Mouse (Mus musculus): ENCODE data around the gene Stk11ip. TPM values are rescaled to one million over a fixed set of nuclear protein-coding genes. Genes with fewer than 3 reads are reported as not detected.

Gene Stk11ip
- polyA plus RNA-seq, 1 experiment from 2014 or later: 20.1 TPM

DNA sequence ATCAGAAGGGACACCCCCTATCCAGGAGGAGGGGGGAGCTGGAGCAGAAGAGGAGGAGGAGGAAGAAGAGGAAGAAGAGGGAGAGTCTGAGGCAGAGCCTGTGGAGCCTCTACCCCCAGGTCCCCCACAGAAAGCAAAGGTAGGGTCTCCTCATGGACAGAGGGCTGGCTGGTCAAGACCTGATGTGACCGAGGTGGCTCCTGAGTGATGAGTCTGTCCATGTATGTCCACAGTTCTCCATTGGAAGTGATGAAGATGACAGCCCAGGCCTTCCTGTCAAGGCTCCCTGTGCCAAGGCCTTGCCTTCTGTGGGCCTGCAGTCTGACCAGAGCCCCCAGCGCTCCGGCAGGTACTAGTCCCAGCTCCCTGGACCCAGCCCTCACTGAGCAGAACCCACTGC lies 26.8 kb downstream of the Stk11ip start:
- ATAC-seq (ENCODE audit: low read depth): no peak
- Histone ChIP-seq H3K4me2 (no peak overlapping the region), H3K27ac (replicated peaks) (no peak overlapping the region), H3K36me3 (peaks cover 50% of the 10 kb centered on the region), H3K4me1 (replicated peaks) (peaks cover 19% of the 10 kb centered on the region), H3K27me3 (no peaks in the 10 kb centered on the region), H3K9ac (no peak overlapping the region), H3K9me3 (no peaks in the 10 kb centered on the region), H3K4me3 (no peak overlapping the region)
- WGBS: 95% methylated on average over 3 of the region's 3 CpGs

GRCm38 (mm10) chr1:75548871-75549270 lies 27.5 kb downstream of the Stk11ip start:
- H3K27ac ChIP-seq (replicated peaks): no peak overlapping the region
- H3K4me3 ChIP-seq: no peak overlapping the region
- H3K4me1 ChIP-seq (replicated peaks): peaks cover 19% of the 10 kb centered on the region
- H3K9ac ChIP-seq: no peak overlapping the region
- 92% methylated on average over 17 of the region's 17 CpGs for WGBS
- H3K36me3 ChIP-seq: peaks cover 58% of the 10 kb centered on the region
- no peak overlapping the region for H3K4me2 ChIP-seq
- ATAC-seq (ENCODE audit: low read depth): no peak
- H3K9me3 ChIP-seq: no peaks in the 10 kb centered on the region
- no peaks in the 10 kb centered on the region for H3K27me3 ChIP-seq

DNA sequence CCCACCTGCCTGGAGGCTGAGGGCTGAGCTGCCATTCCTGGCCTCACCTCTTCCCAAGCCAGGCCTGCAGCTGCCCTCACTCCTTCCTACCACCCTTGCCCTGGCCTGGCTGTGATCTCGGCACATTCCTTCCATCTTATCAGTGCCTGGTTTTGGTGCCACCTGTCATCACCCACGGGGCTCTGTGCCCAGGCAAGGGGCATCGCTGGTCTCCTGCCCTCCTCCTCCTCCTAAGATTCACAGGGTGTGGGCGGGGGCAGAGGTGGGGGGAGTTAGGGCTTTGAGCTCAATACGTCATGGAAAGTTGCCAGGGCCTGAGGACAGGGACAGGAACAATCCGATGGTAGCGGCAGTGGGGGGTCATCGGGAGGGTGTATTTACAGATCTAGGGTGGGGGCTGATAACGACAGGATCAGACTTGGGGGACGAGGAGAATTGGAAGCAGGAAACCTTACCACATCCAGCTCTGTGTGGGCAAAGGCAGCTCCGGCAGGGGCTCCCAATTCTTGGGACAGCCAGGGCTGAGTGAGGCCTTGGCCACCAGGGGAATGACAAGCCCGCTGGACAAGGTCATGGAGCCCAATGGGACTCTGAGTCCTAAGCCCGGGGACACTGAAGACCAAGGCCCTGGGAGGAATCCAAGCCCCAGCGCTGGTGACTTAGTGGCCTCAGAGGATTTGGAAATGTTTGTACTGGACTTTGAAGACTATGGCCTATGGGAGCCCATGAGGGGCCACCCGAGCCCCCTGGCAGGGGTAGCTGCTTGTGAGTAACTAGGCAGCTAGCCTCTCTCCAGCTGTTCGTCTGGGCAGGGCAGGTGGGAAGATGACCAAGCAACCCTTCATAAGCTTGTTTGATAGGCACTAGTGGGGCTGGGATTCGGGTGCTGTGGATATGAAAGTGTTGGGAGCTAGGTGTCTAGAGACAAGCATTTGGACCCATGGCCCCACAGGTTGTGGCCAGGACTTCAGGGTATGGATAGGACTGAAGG lies 28.3 kb downstream of the Stk11ip start:
- no peak overlapping the region for H3K27ac ChIP-seq (replicated peaks)
- H3K36me3 ChIP-seq: peaks cover 65% of the 10 kb centered on the region
- no peak overlapping the region for H3K4me2 ChIP-seq
- no peaks in the 10 kb centered on the region for H3K9me3 ChIP-seq
- ATAC-seq (ENCODE audit: low read depth): no peak
- no peaks in the 10 kb centered on the region for H3K27me3 ChIP-seq
- no peak overlapping the region for H3K4me3 ChIP-seq
- peaks cover 19% of the 10 kb centered on the region for H3K4me1 ChIP-seq (replicated peaks)
- WGBS: 87% methylated on average over 17 of the region's 17 CpGs
- no peak overlapping the region for H3K9ac ChIP-seq

- ATAC-seq (ENCODE audit: low read depth): no peak
- no peak overlapping the region for H3K4me3 ChIP-seq
- 89% methylated on average over 15 of the region's 15 CpGs for WGBS
- H3K27me3 ChIP-seq: no peaks in the 10 kb centered on the region
- H3K9ac ChIP-seq: no peak overlapping the region
- H3K4me2 ChIP-seq: no peak overlapping the region
- peaks cover 75% of the 10 kb centered on the region for H3K36me3 ChIP-seq
- no peak overlapping the region for H3K27ac ChIP-seq (replicated peaks)
- H3K4me1 ChIP-seq (replicated peaks): peaks cover 17% of the 10 kb centered on the region
- H3K9me3 ChIP-seq: no peaks in the 10 kb centered on the region
Observed at GRCm38 (mm10) chr1:75550586-75550985, 29.3 kb downstream of the Stk11ip start.

DNA sequence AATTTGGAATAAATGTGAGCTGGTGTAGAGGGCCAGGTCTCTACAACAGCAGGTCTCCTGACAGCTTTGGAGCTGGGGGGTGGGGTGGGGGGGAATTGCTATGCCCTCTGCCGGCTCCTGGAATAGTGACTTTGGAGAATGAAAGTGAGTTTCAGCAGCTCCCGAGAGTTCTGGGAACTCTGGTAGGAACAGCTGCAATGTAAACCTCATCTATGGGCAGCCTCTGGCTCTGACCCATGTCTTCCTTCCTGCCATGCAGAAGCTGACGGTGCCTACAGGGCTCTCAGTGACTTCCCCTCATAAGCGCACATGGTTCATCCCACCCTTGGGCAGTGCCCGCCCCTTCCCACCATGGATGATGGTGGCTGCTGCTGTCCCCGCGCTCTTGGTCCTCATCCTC lies 34.4 kb downstream of the Stk11ip start:
- Histone ChIP-seq H3K9me3 (no peaks in the 10 kb centered on the region), H3K4me3 (no peak overlapping the region), H3K4me2 (no peak overlapping the region), H3K36me3 (peaks cover 81% of the 10 kb centered on the region), H3K4me1 (replicated peaks) (peaks cover 10% of the 10 kb centered on the region), H3K27ac (replicated peaks) (no peak overlapping the region), H3K9ac (no peak overlapping the region), H3K27me3 (no peaks in the 10 kb centered on the region)
- 97% methylated on average over 7 of the region's 7 CpGs for WGBS
- ATAC-seq (ENCODE audit: low read depth): no peak

DNA sequence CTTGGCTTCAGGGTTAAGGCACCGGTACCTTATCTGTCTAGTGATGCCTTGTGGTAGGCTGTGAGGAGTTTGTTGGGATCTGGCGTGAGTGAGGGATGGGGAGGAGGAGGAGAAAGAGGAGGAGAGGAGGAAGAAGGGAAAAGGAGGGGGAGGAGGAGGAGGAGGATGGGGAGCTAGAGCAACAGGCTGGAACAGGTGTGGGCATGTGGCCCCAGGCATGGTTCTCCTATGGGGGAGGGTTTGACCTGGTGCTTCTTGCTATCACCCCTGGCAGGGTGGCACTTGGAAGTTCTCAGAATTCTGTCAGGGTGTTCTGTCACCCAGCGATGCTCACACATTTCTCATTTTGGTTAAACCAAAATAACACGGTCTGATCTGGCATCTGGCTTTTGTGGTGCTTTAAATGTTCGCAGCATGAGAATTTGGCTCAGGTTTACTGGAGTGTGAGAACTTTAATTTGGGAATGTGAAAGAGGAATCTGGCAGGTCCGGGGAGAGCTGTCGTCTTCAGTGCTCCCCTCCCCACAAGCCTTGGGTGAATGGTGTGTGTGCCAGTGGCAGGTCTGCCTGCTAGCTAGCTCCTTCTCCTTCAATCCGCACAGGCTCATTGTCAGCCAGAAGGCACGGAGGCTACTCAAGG lies 34.9 kb downstream of the Stk11ip start:
- 88% methylated on average over 9 of the region's 9 CpGs for WGBS
- no peak for ATAC-seq (ENCODE audit: low read depth)
- Histone ChIP-seq H3K36me3 (peaks cover 76% of the 10 kb centered on the region), H3K4me1 (replicated peaks) (peaks cover 14% of the 10 kb centered on the region), H3K4me2 (no peak overlapping the region), H3K27ac (replicated peaks) (no peak overlapping the region), H3K4me3 (no peak overlapping the region), H3K27me3 (no peaks in the 10 kb centered on the region), H3K9ac (no peak overlapping the region), H3K9me3 (no peaks in the 10 kb centered on the region)

- H3K4me1 ChIP-seq (replicated peaks): peaks cover 21% of the 10 kb centered on the region
- no peak overlapping the region for H3K4me3 ChIP-seq
- no peaks in the 10 kb centered on the region for H3K9me3 ChIP-seq
- H3K36me3 ChIP-seq: peaks cover 68% of the 10 kb centered on the region
- no peaks in the 10 kb centered on the region for H3K27me3 ChIP-seq
- no peak overlapping the region for H3K27ac ChIP-seq (replicated peaks)
- no peak for ATAC-seq (ENCODE audit: low read depth)
- no peak overlapping the region for H3K9ac ChIP-seq
- no peak overlapping the region for H3K4me2 ChIP-seq
- 94% methylated on average over 7 of the region's 7 CpGs for WGBS
Observed at GRCm38 (mm10) chr1:75557041-75557440, 35.7 kb downstream of the Stk11ip start.

GRCm38 (mm10) chr1:75558388-75559178 lies 37.3 kb downstream of the Stk11ip start:
- H3K4me1 ChIP-seq (replicated peaks): peaks cover 21% of the 10 kb centered on the region
- WGBS: 90% methylated on average over 18 of the region's 18 CpGs
- 0 out of 2 replicates have a peak, but pooled peaks have one; percentile 0 for ATAC-seq (ENCODE audit: low read depth)
- no peak overlapping the region for H3K4me2 ChIP-seq
- H3K27ac ChIP-seq (replicated peaks): no peak overlapping the region
- H3K9me3 ChIP-seq: 0 out of 2 replicates have a peak, but pooled peaks cover 9% of the 10 kb centered on the region
- no peak overlapping the region for H3K4me3 ChIP-seq
- H3K36me3 ChIP-seq: peaks cover 52% of the 10 kb centered on the region
- no peak overlapping the region for H3K9ac ChIP-seq
- H3K27me3 ChIP-seq: no peaks in the 10 kb centered on the region

DNA sequence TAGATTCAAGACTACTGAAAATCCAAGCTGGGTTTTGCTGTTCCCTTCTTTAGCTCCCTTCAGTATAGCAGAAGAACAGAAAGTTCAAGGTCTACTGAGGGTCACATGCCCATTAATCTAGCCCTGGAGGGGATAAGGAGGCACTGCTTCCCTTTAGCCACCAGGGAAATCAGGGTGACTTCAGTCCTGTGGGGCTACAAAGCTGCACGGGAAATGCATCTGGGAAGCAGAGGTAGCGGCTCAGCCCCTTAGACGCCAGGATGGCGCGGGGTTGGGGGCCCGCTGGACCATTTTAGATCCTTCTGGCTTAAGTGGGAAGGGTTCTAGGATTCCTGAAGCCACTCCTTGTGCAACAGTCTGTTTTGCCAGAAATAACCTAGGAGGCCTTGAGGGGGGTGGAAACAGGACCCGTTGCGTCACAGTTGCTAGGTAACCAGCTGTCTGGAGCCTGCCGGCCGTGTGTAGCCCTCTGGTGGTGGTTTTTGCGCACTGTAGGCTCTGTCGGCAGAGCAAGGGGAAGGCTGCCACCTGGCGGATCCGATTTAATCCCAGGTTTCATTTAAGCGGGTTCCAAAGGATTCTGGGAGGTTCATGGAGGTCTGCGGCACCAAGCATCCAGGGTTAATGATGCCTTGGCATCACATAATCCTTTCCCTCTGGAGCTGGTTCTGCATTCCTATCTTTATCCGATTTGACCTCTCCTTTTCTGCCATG lies 38.0 kb downstream of the Stk11ip start:
- Histone ChIP-seq H3K36me3 (peaks cover 44% of the 10 kb centered on the region), H3K9ac (0 out of 2 replicates have a peak overlapping the region, but pooled peaks have one; percentile 9), H3K4me2 (peak overlapping the region; percentile 39), H3K27ac (replicated peaks) (peak overlapping the region; percentile 40; the same call in 1 of the 2 replicates), H3K4me1 (replicated peaks) (peaks cover 21% of the 10 kb centered on the region), H3K27me3 (0 out of 2 replicates have a peak, but pooled peaks cover 3% of the 10 kb centered on the region), H3K4me3 (no peak overlapping the region), H3K9me3 (0 out of 2 replicates have a peak, but pooled peaks cover 9% of the 10 kb centered on the region)
- ATAC-seq (ENCODE audit: low read depth): peak; percentile 93
- 10% methylated on average over 17 of the region's 17 CpGs for WGBS

DNA sequence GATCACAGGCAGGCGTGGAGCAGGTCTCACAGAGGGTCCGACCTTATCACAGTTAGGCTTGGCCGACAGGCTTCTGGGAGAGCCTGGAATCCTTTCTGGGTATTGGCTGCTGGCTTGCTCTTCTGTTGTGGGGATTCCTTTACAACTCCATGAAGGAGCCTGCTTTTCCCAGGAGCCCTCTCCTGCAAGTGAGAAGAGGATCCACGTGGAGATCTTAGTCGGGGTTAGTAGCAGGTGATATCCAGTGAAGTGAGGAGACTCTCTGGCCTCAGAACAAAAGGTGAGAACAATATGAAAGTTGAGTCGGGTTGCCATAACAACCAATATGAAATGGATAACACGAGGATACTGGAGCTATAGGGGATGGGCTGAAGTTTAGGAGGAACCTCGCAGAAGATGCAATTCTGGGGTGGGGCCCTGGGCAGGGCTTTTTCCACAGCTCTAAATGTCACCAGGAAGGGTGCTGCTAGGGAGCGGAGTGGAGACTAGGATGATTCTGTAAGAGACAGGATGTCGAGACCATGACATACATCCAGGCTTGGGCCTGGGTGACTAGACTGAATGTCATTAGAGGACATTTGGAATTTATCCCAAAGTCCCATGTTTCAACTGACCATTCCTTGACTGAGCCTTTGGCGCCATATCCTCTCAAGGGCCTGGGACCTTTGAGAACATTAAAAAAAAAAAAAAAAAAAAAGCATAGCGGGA lies 39.0 kb downstream of the Stk11ip start:
- H3K27ac ChIP-seq (replicated peaks): peak overlapping the region; percentile 40; the same call in 1 of the 2 replicates
- H3K4me3 ChIP-seq: no peak overlapping the region

More for the DNA sequence above, 39.0 kb downstream of the Stk11ip start:
- Histone ChIP-seq H3K9ac (0 out of 2 replicates have a peak overlapping the region, but pooled peaks have one; percentile 9), H3K4me1 (replicated peaks) (peaks cover 21% of the 10 kb centered on the region), H3K36me3 (peaks cover 35% of the 10 kb centered on the region), H3K27me3 (0 out of 2 replicates have a peak, but pooled peaks cover 3% of the 10 kb centered on the region), H3K4me2 (no peak overlapping the region), H3K9me3 (0 out of 2 replicates have a peak, but pooled peaks cover 9% of the 10 kb centered on the region)
- WGBS: 82% methylated on average over 12 of the region's 12 CpGs
- peak; percentile 15; the same call in 1 of the 2 replicates for ATAC-seq (ENCODE audit: low read depth)
